Mouse (Mus musculus): Measurements from ENCODE around the gene Gatad2b.
"Not testable (repeated sequence)": the region's sequence is repeated elsewhere in the genome, so short reads cannot be mapped to it uniquely, and the experiment has no call there.

Gatad2b gene

DNA sequence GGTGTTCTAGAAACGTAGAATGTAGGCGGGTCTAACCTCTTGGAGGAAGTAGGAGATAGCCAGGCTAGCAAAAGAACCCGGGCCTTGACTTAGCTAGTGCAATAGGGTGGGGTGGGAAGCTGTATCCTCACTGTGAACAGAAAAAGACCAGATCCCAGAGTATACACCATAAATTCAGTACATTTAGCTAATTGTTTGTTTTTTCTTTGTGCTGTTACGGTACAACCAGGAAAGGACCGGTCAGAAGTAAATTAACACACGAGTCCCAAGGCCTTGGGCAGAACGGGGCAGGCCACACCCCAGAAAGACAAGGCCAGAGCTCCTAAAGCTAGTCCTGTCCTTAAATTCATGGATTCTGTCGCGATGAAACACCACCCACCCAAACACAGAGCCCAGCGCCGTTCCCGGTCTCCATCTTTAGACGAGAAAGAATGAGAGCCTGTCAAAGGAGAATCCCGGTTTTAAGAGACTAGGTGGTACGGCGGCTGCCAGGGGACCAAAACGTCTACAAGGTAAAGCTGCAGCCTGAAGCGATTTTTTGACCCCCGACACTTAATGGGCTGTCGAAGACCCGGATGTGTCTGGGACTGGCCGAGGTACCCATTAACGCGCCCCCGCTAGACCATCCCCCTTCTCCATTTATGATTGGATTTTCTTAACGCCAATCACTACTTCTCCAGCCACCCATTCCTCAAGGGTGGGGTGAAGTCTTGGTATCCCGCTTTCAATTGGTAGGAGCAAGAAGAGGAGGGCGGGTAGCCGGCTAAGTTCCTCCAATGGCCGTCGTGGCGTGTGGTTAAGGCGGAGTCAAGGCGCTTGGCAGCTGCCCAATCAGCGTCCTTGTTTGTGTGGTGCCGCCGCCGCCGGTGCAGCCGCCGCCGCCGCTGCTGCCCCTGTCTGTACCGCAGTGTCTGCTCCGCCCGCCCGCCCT is at the start of gene Gatad2b:
Gene Gatad2b, plus strand, starts transcription at position 834 of the 931 bp plus-strand sequence.
- DNase-seq (ENCODE audit: low spot score in 2 of 2), result peak; percentile 100

DNA sequence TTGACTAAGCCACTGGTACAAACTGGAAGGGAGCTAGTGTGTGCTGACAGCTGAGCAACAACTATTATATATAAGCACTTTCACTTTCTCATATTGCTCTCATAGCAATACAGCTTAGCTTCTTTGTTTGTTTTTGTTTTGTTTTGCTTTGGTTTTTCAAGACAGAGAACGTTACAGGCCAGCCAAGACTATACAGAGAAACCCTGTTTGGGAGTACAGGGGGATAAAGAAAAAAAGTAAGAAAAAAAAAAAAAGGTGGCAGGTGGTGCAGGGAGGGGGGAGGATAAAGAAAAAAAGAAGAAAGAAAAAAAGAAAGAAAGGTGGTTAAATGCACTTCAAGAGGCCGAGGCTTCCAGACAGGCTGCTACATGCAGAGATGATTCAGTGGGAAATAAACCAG is 47.6 kb upstream of the Gatad2b start:
- DNase-seq (ENCODE audit: low spot score in 2 of 2), result no peak

DNA sequence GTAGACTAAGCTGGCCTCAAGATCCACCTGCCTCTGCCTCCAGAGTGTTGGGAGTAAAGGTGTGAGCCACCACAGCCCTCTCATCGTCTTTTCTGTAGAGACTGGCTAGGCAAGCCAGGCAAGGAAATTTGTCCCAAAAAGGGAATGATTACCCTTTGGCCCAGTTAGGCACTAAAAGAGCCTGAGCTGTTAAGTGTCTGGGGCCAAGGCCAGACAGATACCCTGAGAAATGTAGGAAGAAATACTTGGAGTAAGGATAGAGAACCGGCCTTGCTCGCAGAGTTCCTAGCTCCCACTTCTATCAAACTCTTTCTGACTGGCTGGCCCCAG is 45.4 kb upstream of the Gatad2b start:
- DNase-seq (ENCODE audit: low spot score in 2 of 2), result no peak

DNA sequence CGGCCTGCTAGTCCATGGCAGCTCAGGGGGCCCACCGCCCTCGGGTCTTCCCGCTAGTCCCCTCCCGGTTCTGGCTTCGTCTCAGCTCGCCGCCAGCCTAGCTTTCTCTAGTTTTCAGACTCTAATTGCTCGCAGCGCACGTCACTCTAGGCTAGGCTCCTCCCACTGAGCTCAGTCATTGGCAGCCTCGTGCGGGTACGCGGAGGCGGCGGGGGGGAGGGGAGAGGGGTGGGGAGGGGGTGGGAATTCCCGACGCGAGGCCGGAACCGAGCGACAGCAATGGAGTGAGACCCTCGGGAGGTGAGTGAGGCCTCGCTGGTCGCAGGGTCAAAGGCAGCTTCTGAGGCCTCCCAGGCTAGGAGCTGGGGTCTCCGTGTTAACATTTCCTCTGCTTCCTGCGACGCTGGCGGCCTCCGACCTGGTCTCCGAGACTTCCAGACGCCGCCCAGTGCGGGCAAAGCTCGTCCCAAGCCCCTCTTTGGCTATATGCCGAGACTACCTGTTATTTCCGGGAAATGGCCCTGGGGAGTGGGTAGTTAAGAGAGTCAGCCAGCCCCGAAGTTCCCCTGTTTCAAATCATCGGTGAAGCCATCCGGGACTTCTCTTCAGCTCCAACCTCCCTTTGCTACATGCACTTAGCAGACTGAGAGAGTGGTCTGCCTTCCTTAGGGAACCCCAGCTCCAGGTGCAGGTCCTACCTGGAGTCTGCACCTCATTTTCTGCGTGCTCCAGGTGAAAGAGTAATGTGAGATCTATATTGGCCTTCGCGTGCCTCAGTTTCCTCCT is 44.8 kb upstream of the Gatad2b start, which contains the start of gene Slc39a1:
Gene Slc39a1, plus strand, starts transcription at position 213 of the 786 bp plus-strand sequence.
- peak; percentile 96 to 98 for DNase-seq (ENCODE audit: low spot score in 2 of 2)

DNA sequence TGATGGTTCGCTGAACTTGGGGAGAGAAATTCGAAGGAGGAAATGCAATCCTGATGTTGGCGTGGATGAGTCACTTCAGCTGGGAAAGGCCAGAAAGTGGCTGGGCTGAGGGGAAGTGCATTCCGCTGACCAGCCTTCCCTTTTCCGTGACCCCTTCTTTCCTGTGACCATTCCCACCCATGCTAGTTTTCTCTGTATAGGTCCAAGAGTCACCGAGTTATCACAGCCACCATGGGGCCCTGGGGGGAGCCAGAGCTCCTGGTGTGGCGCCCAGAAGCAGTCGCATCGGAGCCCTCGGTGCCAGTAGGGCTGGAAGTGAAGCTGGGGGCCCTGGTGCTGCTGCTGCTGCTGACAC is 44.3 kb upstream of the Gatad2b start:
- no peak for DNase-seq (ENCODE audit: low spot score in 2 of 2)

DNA sequence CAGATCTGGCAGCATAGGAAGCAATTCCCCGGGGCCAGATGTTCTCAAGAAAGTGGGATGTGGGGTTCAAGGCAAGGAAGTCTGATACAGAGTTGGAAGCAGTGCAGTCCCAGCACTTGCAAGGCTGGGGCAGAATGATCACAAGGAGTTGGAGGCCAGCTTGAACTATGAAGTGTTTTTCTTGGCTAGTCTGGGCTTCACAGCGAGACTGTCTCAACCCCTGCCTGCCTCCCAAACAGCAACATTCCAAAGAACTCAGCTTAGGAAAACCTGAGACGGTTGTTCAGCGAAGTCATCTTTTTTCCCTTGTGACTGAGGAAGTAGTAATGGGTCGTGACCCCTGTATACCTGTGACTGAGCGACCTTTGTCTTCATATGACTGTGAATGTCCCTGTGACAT is 42.2 kb upstream of the Gatad2b start:
- no peak for DNase-seq (ENCODE audit: low spot score in 2 of 2)

DNA sequence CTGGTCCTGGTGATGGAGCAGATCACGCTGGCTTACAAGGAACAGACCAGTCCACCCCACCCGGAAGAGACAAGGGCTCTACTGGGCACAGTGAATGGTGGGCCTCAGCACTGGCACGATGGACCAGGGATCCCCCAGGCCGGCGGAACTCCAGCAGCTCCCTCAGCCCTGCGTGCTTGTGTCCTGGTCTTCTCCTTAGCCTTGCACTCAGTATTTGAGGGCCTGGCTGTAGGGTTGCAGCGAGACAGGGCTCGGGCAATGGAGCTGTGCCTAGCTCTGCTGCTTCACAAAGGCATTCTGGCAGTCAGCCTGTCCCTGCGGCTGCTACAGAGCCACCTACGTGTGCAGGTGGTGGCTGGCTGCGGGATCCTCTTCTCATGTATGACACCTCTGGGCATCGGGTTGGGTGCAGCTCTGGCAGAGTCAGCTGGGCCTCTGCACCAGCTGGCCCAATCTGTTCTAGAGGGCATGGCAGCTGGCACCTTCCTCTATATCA is 41.2 kb upstream of the Gatad2b start:
- not testable (repeated sequence) for DNase-seq (ENCODE audit: low spot score in 2 of 2)

DNA sequence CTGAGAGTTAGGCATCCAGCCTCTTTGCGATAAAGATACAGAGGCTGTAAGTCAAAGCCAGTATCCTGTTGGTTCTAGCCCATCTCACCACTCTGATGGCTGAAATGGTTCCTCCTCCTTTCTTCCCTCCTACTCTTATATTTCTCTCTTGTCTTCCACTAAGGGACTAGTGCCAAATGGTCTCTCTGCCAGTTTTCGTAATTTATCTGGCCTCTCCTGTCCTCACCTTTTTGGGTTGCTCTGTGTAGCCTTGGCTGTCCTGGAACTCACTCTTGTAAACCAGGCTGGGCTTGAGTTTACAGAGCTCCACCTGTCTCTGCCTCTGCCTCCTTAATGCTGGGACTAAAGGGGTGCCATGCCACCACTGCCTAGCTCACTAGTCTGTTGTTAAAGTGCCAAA is 40.3 kb upstream of the Gatad2b start:
- DNase-seq (ENCODE audit: low spot score in 2 of 2), result not testable (repeated sequence)

DNA sequence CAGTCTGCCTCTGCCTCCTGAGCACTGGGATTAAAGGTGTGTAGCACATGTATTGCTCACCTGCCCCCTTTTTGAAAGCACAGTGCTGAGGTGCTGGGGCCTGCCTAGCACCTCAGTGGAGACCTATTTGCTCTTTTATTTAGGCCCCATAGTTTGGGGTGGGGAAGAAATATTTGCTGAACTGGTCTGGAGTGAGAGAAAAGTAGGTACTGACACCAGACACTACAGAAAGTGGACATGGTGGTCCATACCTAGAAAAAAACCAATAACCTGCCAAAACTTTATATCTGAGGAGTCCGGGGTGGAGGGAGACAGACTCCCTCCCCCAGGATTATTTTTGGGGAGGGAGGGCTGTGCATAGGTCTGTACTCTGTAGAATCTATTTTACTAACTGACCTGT is 39.8 kb upstream of the Gatad2b start:
- not testable (repeated sequence) for DNase-seq (ENCODE audit: low spot score in 2 of 2)

DNA sequence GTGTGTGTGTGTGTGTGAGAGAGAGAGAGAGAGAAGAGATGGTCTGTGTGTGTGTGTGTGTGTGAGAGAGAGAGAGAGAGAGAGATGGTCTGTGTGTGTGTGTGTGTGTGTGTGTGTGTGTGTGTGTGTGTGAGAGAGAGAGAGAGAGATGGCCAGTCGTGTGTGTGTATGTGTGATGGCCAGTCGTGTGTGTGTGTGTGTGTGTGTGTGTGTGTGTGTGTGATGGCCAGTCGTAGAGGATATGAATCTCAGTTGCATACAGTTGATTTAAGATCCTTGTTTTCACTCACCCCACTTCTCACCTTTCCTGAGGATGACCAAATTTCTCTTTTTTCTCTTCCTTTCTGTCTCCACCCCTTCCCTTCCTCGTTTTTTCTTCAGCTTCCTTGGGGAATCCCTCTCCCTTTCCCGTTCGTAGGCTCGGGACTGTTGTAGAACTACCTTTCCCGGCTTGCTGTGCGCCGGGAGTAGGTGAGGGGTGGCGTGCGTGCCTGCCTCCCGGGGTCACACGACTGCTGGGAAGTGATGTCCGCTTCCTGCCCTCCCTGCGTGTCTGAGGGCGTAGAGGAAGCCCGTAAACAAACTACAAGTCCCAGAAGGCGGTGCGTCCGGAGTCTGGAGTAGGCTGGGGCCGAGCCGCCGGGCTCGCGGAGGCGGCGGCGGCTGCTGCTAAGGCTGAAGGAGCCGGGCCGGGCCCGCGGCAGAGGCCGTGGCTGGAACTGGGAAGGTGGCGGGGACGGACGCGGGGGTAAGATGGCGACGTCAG is 39.1 kb upstream of the Gatad2b start, which contains the start of gene Crtc2:
Gene Crtc2, plus strand, starts transcription at position 511 of the 766 bp plus-strand sequence.
- DNase-seq (ENCODE audit: low spot score in 2 of 2), result peak; percentile 98 to 99

DNA sequence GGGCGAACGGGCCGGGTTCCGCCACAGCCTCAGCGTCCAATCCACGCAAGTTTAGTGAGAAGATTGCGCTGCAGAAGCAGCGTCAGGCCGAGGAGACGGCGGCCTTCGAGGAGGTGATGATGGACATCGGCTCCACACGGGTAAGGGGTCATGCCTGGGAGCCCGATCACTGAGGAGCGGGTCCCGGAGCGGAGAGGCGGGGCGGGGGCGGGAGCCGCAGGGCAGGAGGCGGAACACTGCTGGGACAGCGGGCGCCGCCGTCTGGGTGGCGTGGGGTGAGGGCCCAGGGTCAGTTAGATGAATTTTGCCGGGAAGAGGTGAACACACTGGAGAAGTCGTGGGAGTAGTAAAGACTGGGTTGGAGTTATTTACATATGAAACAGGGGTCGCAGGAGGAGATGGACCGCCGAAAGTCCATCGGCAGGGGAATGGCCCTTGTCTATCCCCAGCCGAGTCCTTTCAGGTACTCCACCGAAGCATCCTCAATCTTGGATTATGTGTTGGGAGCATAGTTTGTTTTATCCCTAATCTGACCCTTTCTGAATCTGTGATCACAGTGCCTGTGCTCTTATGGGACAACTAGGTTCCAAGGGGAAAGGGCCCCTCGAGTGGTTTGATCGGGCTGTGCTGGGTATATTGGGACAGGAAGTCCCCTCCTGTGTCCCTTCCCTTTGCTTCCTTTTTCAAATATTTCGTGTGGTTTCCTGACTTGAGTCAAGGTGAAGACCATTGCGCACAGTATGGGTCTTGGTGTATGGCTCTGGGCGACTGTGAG is 38.4 kb upstream of the Gatad2b start:
- no peak for DNase-seq (ENCODE audit: low spot score in 2 of 2)

DNA sequence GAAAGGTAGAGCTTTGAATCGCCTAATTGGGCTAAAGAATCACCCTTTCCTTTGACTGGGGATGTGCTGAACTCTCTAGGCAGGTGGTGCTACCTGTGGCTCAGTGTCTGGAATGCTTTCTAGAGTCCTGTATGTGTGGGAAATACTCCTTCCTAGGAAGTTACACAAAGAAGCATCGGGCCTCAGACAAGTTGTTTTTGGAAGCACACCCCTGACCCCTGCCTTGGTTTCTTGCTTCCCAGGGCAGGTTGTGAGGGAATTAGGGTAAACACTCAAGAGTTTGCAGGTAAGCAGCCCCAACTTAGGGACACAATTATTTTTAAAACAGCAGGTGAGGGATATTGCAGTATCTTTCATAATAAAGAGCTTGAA is 37.8 kb upstream of the Gatad2b start:
- DNase-seq (ENCODE audit: low spot score in 2 of 2), result no peak

DNA sequence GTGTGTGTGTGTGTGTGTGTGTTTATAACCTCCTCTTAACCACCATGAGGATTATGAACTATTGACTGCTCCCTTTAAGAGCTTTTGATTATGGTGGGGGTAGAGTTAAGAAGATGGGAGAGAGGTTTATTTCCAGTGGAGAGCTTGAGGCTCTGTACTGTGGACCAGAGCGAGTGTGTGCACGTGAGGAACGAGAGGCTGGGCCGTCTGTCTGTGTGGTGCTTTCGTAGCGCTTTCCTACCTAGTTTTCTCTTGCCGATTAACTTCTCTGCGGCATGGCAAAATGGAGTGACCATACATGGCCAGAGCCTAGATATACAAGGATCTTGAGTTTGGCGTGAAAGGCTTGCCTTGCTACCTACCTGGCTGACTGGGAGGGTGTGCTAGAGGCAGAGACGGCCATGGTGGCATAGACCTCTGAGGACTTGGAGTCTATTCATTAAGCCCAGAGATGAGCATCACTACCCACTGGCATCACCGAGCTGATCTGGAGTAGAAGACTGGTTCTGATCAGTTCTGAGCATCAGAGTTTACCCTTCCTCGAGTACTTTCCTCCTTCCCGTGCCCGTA is 37.1 kb upstream of the Gatad2b start:
- DNase-seq (ENCODE audit: low spot score in 2 of 2), result no peak

DNA sequence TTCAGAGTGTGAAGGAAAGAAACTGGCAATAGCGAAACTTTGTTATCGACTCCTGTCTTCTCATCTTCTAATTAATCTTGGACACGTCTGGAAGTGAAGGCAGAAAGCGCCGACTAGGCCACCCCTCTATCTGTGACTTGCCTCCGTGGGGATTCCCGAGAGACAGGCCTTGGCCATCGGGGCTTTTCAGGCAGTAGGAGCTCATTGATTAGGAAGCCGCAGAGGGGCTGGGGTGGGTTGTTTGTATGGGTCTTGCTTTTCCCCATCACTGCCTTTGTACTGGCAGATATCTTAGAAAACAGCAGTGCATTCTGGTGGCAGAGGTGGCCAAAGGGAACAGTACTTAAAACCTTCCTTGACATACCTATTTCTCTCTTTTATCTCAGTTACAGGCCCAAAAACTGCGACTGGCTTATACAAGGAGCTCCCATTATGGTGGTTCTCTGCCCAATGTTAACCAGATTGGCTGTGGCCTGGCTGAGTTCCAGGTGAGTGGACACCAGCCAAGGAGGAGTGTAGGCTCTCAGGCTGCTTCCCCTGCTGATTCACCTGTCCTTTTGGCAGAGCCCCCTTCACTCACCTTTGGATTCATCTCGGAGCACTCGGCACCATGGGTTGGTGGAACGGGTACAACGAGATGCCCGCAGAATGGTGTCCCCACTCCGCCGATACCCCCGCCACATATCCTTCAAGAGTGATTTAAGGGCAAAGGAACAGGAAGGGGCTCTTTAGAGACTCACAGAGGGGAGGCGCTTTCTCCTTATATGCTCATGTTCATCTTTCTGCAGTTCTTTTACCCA is 36.0 kb upstream of the Gatad2b start:
- no peak for DNase-seq (ENCODE audit: low spot score in 2 of 2)

DNA sequence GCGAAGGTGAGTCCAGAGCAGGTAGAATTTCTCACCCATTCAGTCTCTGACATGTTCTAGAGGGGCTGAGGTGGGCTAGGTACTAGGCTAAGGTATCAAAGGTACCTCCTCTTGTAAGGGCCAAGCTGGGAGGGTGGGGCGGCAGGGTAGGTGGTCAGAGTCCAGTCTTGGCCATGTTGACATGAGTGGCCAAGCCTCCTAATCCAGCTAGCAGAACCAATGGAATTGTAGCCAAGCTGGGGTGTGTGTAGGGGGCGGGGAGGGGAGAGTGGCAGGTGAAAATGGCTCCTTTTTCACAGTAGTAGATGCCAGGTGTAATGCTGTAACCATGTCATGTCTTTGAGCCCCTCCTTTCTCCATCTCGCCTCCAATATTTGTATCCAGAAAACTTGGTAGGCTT is 34.5 kb upstream of the Gatad2b start:
- DNase-seq (ENCODE audit: low spot score in 2 of 2), result no peak

DNA sequence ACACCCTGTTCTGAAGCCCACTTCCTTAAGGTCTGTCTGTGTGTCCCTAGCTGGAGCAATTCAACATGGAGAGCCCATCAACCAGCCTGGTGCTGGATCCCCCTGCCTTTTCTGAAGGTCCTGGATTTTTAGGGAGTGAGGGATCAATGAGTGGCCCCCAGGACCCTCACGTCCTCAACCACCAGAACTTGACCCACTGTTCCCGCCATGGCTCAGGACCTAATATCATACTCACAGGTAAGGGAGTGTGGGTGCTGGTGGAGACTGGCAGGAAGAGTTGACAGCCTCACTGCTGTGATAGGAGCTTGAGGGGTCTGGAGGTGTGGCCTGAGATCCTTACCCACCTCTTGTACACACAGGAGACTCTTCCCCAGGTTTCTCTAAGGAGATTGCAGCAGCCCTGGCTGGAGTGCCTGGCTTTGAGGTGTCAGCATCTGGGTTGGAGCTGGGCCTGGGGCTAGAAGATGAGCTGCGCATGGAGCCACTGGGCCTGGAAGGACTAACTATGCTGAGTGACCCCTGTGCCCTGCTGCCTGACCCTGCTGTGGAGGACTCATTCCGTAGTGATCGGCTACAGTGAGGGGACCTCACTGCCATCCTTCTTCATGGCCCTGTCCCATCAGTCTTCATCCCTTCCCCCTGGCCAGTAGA is 29.7 kb upstream of the Gatad2b start:
- DNase-seq (ENCODE audit: low spot score in 2 of 2), result no peak

DNA sequence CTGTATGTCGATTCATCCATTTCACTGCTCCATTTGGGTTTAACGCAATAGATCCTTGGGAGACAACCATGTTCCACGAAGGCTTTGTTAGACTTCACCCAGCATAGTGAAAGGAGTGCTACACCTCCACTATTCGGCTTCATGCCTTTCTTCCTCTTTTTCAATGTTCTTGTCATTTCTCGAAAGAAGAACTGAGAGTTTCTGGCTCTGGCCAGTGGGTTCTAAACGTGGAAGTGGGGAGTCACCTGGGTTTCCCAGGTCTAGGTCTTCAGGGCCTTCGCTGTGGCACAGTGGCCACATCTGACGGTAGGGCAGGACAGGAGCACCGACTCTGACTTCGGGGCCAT is 28.3 kb upstream of the Gatad2b start:
- DNase-seq (ENCODE audit: low spot score in 2 of 2), result no peak

DNA sequence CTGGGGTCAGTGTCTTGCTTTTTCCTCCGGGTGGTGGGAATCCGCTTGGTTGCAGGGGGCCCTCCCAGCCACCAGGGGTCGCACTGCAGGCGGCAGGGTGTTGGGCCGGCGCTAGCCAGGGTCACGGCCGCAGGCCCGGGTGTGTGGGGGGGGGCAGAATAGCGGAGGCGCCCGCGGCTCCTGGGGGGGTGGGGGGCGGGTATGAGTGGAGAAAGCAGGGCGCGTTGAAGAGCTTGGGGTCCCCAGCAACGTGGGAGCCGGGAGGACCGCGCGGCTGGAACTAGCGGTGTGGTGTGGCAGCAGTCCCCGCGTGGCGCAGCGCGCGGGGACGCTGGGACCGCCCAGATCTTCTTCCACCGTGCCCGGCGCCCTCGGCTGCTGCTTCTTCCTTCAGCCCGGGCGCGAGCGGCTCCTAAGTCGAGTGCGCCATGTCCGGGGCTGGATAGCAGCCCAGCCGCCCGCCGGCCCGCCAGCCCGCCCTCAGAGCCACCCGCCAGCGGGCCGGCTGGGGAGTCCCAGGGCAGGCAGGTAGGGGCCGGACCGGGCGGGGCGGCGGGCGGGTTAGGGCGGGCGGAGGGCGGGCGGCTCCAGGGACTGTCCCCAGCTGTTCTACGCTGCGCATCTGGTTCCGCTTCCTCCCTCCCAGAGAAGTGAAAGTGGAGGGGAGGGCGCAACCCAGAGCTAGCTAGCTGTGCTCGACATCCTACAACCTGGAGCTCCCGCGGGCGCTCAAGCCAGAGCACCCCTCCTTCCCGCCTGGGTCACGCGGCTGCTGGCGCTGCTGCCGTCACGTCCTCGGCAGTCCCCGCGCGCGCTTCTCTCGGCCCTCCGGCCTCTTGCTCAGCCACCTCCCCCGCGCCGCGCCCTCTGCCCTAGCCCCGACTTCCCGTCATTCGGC is 27.7 kb upstream of the Gatad2b start, which contains the start of gene Dennd4b:
Gene Dennd4b, plus strand, starts transcription at position 152 of the 898 bp plus-strand sequence.
- DNase-seq (ENCODE audit: low spot score in 2 of 2), result peak; percentile 90

Data from right cerebral cortex, postnatal 10 days (tissue).